Mouse (Mus musculus) left cerebral cortex, postnatal 14 days (tissue): ENCODE data around the gene Caprin1. TPM values are rescaled to one million over a fixed set of nuclear protein-coding genes. Genes with fewer than 3 reads are reported as not detected.

Experiments
- DNase-seq, 2 experiments: peaks; one replicate each; pipeline ENCODE4 v3.0.0; 2021 to 2022; ENCODE audit warnings: low spot score in 2 of 2, mixed read lengths in 1 of 2
- intact Hi-C: fragments of 180-260 bp; cut with DNase I; formaldehyde crosslinking; loops from one replicate; pipeline ENCODE4 v1.15.1; 2025
- long read RNA-seq, 2 experiments: library from polyadenylated mRNA; stranded (forward); transcript quantifications; one replicate each; pipeline ENCODE4 v2.0.0; 2021
- total RNA-seq, 2 experiments: library from RNA; stranded (reverse); gene quantifications; 2 replicates each; pipeline ENCODE4 v1.2.3; 2021

The Caprin1 gene
- 100 to 1,000 TPM; 339 to 364 TPM for total RNA-seq
- long read RNA-seq, experiment 1, full-length matches to known transcripts, result 109 of 213 reads
- long read RNA-seq, experiment 1, partial matches to known transcripts, result 77 of 213 reads
- long read RNA-seq, experiment 1, other reads (novel, unspliced or antisense), result 27 of 213 reads
- long read RNA-seq, experiment 2, full-length matches to known transcripts, result 69 of 163 reads
- long read RNA-seq, experiment 2, partial matches to known transcripts, result 72 of 163 reads
- long read RNA-seq, experiment 2, other reads (novel, unspliced or antisense), result 22 of 163 reads

DNA sequence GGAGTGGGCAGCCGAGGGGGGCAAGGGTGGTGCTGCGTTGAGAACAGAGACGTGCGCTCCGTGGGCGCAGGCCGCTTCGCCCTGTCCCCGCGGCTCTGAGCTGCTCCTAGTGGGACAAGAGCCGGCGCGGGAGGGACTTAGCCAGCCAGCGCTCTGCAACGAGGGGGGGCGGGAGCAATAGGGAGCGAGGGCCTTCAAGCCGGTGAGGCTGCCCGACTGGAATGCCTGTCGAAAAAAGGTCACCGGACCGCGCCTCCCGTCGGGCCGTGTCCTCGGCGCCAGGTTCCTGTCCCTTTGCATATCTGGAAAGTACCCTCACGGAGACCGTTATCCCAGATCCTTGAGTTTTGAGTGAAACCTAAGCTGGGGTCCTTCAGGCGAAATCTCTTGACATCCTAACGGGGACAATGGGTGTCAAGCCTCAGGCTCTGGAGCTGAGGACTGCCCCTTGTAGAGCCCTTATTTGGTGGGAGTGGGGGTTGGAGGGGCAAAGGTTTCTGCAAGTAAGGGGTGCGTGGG, at the start of gene Caprin1:
Caprin1 (minus strand) TSS at position 159 of the 519 bp plus-strand sequence.
- DNase-seq, result peak; percentile 90 to 94
- intact Hi-C loops, result loop anchor here (5.0 to 10.0 kb wide), 3 partner anchors 35 to 197 kb away; partner anchors contain the start of gene Nat10

DNA sequence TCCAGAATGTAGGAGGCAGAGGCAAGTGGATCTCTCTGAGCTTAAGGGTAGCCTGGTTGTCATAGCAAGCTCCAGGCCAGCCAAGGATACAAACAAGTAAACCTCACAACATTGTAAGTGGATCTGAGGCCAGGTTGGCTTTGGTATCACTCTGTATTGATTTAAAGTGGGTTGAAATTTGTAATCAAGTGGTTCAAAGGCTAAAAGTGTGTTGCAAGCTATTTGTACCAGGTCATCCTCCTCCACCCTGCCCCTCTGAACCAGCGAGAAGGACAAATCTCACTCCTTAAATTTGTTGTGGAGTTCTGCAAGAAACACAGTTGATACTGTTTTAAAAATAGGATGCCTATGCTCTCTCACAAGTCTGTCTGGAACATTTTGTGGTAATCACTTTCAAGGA, 49.4 kb upstream of the Caprin1 start:
- intact Hi-C loops, result no loop called here
- DNase-seq, result no peak

DNA sequence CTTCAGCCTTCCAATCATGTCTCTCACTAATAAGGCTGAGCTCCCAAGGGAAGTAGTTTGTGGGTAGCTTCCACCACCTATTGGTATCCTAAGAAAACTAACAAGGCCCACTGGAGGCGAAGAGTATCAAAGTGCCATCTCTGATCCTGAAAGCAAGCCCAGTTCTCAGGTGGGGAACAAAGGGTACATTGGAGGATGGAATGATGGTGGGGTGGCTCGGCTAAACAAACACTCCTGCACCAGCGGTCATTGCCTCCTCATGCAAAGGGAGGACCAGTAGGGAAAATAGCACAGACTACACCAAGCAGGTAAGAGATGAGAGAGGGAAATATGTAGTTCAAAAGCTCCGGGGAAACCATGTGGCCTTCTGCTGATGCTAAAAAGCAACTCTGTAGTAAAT, 48.8 kb upstream of the Caprin1 start:
- intact Hi-C loops, result no loop called here
- DNase-seq, result no peak

DNA sequence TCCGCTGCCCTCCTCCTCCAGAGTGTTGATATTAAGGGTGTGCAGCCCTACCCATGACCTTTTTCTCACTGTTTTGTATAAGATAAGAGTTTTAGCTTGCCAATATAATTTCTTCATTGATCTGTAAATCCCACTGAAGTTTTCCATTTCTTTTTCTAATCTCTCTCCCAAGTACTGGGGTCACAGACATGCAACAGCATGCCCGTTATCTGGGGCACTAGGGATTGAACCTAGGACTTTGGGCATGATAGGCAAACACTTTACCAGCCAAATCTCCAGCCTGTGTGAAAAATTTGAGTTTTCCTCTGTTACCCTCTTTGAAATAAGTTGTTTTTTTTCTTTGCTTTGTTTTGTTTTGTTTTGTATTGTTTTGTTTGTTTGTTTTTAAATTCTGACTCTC, 46.6 kb upstream of the Caprin1 start:
- intact Hi-C loops, result no loop called here

DNA sequence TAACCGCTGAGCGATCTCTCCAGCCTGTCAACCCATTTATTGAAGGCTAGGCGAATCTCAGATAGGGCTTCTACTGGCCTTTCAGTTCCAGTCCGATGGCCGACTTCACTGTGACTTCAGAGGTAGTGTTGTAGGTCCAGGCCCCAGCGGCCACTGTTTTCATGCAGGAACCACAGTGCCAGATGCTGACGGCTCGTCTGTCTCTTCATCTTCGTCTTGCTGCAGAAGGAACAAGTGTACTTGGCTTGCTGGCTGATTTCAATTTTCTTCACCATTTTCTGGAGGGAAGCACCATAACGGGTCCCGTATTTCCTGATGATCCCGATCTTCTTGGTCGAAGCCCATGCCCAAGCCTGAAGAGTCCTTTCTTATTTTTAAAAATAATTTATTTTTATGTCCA, 45.9 kb upstream of the Caprin1 start:
- DNase-seq, result no peak
- intact Hi-C loops, result no loop called here

More for the DNA sequence above, 46.6 kb upstream of the Caprin1 start:
- DNase-seq, result no peak

DNA sequence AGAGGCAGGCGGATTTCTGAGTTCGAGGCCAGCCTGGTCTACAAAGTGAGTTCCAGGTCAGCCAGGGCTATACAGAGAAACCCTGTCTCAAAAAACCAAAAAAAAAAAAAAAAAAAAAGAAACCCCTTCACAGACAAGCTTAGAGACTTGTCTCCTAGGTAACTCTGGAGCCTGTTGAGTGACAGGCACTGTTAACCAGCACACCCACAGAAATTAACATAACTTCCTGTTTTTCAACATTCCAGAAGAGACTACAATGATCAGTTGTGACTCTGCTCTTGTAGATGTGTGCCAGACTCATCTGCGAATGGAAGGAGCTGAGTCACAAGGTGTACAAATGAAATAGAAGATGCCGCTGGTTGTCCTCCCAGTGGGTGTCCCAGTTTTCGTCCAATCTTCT, 44.9 kb upstream of the Caprin1 start:
- intact Hi-C loops, result no loop called here
- no peak for DNase-seq

DNA sequence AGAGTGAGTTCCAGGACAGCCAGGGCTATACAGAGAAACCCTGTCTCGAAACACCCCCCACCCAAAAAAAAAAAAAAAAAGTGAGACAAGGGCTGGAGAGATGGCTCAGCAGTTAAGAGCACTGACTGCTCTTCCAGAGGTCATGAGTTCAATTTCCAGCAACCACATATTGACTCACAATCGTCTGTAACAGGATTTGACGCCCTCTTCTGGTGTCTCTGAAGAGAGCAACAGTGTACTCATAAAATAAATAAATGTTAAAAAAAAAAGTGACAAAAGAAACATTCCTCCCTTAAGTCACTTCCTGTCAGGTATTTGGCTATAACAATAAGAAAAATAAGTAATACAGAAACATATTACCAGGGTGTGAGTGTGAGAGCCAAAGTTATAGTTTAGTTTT, 41.0 kb upstream of the Caprin1 start:
- intact Hi-C loops, result no loop called here

DNA sequence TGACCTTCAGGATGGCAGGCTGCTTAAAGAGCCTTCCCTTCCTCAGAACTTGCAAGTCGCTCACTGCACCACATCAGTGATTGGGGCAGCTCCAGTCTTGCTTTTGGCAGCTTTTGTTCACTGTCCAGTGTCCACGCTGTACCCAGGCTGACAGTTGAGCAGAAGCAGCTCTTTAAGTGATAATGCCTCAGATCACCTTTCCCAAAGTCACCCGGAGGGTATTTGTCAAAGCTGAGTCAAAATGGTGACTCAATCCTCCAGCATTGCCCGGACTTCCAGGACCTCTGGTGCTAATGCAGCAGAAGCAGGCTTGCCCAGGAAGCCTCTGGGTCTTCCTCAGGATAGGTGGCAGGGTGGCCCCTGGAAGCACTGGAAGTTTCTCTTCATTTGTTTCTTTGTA, 39.7 kb upstream of the Caprin1 start:
- no peak for DNase-seq
- intact Hi-C loops, result no loop called here

More for the DNA sequence above, 41.0 kb upstream of the Caprin1 start:
- no peak for DNase-seq

DNA sequence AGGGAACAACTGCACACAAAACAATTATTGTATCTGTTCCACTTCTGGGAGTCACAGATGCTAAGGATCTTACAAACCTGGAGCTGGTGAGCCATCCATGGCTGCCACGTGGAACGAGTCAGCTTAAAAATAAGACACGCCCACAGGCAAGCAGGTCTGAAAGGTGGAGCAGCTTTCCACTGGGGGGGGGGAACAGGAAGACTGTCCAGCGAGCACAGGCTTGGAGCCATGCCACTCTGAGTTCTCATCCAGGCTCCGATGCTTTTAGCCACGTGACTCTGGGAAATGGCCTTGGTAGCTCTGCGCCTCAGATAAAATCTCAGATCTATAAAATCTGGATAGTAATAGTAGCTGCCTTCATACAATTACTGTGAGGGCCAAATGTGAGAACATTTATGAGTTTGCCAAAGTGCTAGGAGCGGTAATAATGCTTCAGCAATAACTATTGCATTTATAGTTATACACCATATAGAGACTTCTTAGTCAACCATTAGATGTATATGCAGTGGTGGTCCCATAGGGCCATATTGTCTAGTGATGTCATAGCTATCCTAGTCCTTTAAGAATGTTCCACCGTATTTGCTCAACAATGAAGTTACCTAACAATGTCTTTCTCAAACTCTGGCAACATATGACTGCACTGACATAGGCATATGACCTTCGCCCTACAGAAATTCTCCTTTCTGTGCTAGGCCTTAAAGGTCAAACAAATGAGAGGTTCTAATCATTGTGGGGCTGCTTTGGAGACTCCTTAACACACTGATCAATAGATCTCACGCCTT, 38.4 kb upstream of the Caprin1 start:
- intact Hi-C loops, result no loop called here
- no peak for DNase-seq

DNA sequence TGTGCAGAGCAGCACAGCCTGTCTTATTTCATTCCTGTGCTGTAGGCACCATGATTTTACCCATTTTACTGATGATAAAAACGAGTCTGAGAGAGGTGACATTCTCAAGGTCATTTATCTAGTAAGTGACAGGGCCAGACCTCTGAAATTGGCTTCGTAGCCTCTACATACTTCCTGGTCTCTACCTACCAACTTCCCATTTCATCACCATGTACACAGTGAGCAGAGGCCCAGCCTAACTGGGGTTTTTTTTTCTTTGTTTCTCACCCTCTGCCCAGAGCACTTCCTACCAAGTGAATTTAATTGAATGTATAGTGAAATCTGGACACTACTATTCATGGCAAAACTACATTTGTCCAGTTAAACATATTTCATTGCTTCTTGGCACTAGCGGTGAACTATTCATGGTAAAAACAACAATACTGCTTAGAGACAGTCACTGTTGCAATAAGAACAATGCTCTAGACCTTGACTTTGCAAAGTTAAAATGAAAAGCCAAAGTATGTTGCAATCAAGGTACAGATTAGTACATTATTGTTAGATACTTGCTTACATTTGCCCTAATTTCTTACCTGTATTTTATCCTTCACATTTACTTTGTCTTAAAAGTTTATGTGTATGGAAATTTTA, 36.5 kb upstream of the Caprin1 start:
- no peak for DNase-seq

DNA sequence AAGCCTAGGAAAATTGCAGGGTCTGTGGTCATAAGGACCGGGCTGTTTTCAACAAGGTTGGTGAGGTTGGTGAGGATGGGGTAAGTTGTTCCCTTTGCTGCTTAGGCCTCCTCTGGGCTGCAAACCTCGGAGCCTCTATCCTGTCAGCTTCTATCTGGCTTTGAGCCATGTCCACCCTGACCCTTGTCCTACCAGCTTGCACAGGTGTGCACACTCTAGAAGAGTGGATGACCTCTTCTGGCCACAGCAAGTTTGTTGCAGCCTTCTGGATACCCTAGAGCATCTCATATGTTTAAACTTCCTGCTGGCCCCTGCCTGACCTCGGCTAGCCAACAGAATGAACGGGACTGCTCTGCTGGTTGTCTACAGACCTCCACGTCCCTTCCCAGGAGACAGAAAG, 35.5 kb upstream of the Caprin1 start:
- DNase-seq, result no peak
- intact Hi-C loops, result no loop called here

More for the DNA sequence above, 36.5 kb upstream of the Caprin1 start:
- intact Hi-C loops, result no loop called here

DNA sequence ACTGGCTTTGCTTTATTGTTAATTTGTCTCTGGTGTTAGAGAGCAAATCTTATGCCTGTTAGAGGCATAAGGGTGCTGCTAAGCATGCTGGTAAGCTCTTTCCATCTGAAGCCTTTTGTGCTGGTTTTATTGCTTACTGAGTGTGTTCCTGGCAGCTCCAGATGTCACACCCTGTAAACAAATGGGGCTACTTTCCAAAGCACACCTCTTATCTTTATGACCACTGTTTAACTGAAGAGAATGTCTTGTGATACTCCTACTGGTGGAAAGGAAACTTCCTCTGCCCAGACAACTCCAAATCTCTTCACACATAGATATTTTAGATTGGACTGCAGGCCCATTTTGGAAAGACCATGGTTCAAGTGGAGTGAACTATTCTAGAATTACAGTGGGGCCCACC, 31.5 kb upstream of the Caprin1 start:
- intact Hi-C loops, result no loop called here
- DNase-seq, result no peak

DNA sequence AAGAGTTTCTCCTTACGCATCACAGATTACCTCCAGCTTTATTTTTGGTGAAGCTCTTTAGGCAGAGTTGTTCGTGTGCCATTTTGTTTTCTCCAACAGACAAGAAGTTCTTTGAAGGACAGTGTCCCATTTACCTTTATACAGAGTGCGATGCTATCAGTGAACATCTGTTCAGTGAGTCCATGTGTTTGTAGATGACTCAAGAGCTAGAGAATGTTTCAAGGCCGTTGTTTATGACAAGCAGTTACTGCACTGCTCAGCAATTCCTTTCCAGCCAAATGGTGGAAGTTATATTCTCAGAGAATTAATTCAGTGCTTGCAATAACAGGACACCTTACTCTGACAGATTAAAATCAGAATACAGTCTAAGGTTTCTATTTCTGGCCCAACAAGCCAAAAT, 27.5 kb upstream of the Caprin1 start:
- intact Hi-C loops, result no loop called here
- no peak for DNase-seq

DNA sequence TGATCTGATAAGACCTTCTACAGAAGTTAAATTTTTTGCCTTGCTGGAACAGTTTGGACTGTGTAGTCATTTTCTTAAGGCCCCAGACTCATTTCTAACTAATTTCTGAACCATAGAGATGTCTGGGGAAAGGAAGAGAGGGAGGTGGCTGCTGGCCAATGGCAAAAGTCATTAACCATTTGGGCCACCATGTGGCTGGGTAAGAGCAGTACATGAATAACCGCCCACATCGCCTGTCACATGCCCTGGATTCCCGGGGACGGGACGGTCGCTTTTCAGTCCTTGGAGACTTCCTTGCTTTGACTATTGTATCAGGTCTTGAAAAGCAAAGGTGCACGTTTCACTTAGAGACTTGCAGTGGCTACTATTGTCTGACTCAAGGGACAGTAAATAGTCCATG, 25.1 kb upstream of the Caprin1 start:
- intact Hi-C loops, result no loop called here
- DNase-seq, result no peak

DNA sequence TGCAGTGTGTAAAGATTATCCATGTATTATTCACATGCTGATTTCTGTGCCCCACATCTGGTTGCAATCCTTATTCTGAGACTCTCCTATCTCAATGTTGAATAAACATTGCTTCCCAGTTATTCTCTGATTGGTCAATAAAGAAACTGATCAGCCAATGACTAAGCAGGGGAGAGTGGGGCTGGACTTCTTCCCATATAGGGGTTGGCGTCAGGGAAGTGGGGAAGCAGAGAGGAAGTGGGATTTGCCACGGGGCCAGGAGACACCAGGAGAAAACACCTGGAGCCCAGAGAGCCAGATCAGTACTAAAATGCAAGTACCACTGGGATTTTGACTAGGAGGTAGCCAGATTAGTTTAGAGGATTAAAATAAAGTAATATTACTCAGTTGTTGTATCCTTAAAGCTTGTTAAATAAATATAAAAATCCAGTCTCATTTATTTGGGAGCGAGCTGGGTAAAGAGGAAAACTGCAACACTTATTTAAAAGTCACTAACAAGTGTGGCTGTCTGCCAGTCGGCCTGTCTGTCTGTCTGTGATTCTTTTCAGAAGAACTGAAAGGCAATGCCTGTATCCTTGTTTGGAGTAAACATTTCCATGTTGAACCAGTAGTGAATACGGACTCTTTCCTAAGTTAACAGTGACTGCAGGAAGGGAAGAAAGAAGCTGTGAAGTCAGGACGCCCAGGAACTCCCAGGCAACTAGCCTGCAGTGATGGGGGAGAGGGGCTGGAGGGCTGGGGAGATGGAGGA, 19.9 kb upstream of the Caprin1 start:
- intact Hi-C loops, result no loop called here
- DNase-seq, result no peak

DNA sequence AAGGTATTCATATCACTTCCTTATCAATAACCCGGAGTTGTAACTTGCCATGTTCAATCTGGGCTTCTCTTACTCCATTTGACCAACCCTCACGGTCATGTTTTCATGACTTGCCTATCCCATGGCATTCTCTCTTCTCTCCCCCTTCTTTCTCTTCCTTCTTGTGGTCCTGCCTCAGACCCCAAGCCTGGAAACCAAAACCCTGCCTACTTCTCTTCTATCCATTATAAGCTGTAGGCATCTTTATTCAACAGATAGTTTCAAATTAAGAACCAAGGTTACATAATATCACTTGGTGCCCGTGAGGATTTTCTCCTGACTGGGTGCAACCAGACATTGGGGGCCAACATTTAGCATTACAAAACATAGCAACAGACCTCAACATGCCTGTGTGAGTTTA, 18.5 kb upstream of the Caprin1 start:
- DNase-seq, result no peak
- intact Hi-C loops, result no loop called here

DNA sequence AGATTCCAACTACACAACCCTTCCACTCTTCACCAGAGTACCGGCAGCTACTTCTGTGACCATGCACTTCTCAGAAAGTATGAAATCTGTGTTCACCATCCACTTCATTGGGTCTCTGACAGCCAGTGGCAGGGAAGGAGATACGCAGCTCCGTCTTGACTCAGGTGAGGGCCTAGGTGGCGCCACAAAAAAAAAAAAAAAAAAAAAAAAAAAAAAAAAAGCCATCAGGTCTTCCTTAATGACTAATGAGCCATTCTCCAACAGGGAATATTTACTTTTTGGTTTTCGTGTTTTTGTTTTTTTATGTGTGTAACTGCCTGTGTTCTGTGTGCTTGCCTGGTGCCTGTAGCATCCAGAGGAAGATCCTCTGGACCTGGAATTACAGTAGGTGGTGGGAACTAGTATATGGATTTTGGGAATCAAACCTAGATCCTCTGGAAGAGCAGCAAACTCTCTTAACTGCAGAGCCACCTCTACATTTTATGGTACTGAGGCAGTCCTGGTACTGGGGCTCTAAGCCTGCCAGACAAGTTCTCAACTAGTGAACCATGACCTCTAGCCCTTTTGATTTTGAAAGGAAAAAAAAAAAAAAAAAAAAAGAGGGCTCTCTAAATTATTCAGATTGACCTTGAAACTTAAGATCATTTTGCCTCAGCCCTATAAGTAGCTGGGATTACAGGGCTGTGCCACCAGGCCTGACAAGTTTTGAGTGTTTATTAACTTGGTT, 14.2 kb upstream of the Caprin1 start:
- no peak for DNase-seq
- intact Hi-C loops, result no loop called here

DNA sequence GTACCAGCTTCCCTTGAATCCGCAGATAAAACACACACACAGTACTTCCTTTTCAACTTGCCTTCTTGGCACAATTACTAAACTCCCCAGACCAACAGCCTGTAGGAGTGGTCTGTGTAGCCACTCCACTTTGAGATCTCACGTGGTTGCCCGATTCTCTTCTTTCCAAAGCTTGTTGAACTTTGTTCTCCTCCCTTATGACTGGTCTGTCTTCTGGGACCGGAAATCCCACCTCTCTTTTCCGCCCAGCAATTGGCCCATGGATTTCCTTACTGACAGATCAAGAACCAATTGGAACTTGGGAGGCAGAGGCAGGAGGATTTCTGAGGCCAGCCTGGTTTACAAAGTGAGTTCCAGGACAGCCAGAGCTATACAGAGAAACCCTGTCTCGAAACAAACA, 13.0 kb upstream of the Caprin1 start:
- no peak for DNase-seq
- intact Hi-C loops, result no loop called here

DNA sequence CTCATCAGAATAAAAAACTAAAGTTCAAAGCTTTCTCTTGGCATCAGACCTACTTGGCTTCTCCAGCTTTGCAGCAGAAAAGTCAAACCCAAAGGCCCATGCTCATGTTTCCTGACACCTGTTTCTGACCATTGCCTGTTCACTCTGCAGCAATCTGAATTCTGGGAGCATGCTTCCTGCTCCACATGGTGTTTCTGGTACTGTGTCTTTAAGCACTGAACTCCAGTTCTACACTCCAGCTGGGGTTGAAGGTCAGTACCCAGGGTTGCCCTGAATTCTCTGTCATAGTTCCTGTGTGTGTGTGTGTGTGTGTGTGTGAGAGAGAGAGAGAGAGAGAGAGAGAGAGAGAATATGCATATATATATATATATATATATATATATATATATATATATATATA, 11.0 kb upstream of the Caprin1 start:
- DNase-seq, result no peak
- intact Hi-C loops, result no loop called here
